Mouse (Mus musculus) lung, adult 2 months (tissue): ENCODE measurements at regions not wholly inside any gene's neighbourhood (a gene's known extent, or its start where the extent isn't known, plus 50 kb on each side); places are given as distances from the start of the nearest gene placed in this dataset.

ENCODE experiments used
- DNase-seq: peaks from one replicate; pipeline ENCODE4 v3.0.0; 2022
- H3K4me1 ChIP-seq: fragments of 200-500 bp; 2 replicates; pipeline ENCODE4 v1.6.1; 2011; ENCODE audit warnings: low read length; ENCODE audit not compliant: control insufficient read depth, insufficient read depth
- H3K4me3 ChIP-seq: fragments of 200-500 bp; replicated peaks from 2 replicates; pipeline ENCODE3; 2011; ENCODE audit warnings: low read depth, mild to moderate bottlenecking, control low read depth, low read length; ENCODE audit errors: extremely low read depth
- CTCF ChIP-seq: fragments of 200-500 bp; IDR thresholded peaks from 2 replicates; pipeline ENCODE4 v1.5.1; 2011; ENCODE audit warnings: mild to moderate bottlenecking, low read length, control low read depth; ENCODE audit not compliant: insufficient read depth
- POLR2A ChIP-seq: fragments of 200-500 bp; IDR thresholded peaks from 2 replicates; pipeline ENCODE4 v1.6.1; 2011; ENCODE audit warnings: low read depth, mild to moderate bottlenecking, control low read depth, low read length, borderline replicate concordance; ENCODE audit errors: extremely low read depth
- WGBS: fragments of 180-500 bp; shearing (Covaris S2); methylation state at CpG from one replicate; pipeline ENCODE4 v1.1.7; 2018; 5-methylcytosine and 5-hydroxymethylcytosine counted together

DNA sequence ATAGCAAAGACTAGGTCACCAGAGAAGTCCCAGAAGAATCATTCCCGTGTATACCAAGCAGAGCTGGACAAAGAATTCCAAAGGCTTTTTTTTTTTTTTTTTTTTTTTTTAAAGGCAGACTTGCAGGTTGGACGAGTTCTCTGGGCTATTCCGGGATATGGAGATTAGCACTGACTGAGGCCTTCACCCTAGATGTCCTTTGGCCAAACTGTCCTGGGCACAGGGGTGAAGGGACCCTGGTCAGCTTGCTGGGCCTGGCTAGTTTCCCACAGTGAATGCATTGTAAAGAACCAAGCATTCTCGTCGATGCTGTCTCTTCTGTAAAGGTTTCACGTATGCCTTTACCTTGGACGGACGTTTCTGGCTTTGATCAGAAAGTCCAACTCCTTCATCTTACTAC is 128.2 kb upstream of the Map3k1 start:
- WGBS = 71% methylated on average over 8 of the region's 8 CpGs

DNA sequence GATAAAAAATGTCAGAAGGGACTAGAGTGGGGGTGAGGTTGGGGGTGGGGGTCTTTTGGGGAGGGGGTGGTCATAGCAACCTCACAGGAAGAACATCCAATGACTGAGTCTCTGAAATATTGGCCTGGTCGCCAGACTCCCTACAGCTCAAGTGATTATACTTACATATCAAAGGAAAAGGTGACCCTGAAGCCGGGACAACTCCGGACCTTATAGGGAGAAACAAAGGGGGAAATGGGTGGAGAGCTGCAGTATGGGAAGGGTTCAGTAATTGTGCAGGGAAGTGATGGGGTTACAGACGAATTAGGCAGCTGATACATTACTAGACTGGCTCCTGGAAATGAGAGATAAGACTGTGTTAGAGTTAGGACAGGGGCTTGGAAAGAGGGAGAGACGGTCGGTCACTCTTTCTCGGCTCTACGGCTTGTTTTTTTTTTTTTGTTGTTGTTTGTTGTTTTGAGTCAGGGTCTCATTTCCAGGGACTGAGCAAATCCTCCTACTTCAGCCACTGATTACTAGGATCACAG is 130.2 kb upstream of the Map3k1 start:
- WGBS = 70% methylated on average over 8 of the region's 8 CpGs
- H3K4me1 ChIP-seq = peaks cover 7% of the 10 kb centered on the region
- no peak for DNase-seq
- H3K4me3 ChIP-seq = no peak overlapping the region
- TF ChIP-seq CTCF = no peak
- TF ChIP-seq POLR2A = no peak

More for the DNA sequence above, 128.2 kb upstream of the Map3k1 start:
- Histone ChIP-seq H3K4me1 (peaks cover 7% of the 10 kb centered on the region), H3K4me3 (no peak overlapping the region)
- TF ChIP-seq POLR2A = no peak
- TF ChIP-seq CTCF = no peak
- no peak for DNase-seq

DNA sequence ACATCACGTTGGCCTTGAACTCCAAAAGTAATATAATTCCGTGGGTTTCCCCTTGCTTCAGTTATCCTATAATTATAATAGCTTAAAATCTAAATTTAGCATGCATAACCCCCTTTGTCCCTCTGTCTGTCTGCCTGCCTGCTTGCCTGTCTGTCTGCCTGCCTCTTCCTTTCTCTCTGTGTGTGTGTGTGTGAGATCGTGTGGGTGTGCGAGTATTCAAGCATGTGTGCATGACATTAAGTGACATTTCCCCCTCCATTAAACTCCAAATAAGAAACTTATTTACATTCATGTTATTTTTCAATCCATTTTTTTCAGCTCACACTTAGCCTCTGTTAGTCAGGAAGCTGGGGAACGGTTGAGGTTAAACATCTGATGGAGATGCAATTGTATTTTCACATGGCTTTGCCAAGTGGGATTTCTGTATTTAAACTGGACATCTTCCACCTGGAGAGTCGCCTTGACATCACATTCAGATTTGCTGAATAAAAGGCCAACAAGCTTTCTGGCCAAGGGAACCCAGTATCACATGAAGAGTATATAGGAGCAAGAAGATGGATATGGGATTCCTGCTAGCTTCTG is 130.8 kb upstream of the Map3k1 start:
- TF ChIP-seq CTCF (no peak), POLR2A (no peak)
- 52% methylated on average over 6 of the region's 6 CpGs for WGBS
- Histone ChIP-seq H3K4me1 (peaks cover 7% of the 10 kb centered on the region), H3K4me3 (no peak overlapping the region)
- no peak for DNase-seq

DNA sequence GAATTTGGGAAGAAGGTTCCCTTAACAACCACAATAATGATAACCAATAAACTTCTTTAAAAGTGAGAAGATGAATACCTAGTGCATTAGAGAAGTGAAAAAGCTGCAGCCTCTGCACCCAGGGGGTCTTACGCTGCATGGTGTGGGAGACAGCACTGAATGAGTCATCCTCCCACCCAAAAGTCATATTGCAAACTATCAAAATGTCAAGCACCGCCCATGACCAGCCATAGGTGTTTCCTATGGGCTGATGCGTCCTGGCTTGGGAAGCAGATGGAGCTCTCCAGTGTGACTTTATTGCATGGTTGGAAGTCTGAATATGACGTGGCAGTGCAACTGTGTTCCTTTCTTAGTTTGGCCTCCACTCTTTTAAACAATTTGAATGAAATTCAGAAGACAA is 131.5 kb upstream of the Map3k1 start:
- DNase-seq = no peak
- TF ChIP-seq POLR2A (no peak), CTCF (no peak)
- 93% methylated on average over 4 of the region's 4 CpGs for whole genome bisulfite sequencing
- peaks cover 7% of the 10 kb centered on the region for H3K4me1 ChIP-seq
- no peak overlapping the region for H3K4me3 ChIP-seq

DNA sequence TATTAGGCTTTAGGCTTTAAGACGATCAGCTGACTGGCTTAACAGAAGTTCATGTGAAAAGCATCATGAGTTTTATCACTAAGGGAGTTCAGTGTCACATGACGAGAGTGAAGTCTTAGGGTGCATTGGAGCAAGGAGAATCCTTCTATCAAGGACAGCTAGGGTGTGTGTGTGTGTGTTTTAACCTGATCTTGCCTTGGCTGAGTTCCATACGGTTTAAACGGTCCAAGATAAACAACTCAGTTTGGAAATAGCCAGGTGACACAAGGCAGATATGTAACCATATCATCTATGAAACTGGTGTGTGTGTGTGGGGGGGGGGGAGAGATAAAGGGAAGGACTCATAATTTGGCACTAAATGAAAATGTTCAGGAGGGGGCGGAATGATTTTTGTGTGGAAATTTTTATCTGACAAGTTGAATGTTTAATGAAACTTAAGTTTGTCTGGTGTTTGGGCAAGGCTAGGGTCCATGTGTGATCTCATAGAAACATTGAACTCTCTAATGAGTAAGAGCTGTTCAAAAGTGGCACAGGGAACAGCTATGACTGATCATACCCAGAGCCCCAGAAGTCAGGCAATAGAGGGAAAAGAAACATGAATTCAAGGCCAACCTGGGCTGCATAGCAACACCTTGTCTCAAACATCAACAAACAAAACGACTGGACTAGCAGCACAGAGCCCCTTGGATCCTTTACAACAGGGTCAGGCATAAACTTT is 132.2 kb upstream of the Map3k1 start:
- WGBS = 47% methylated on average over 6 of the region's 6 CpGs
- DNase-seq = no peak
- H3K4me1 ChIP-seq = peaks cover 7% of the 10 kb centered on the region
- no peak overlapping the region for H3K4me3 ChIP-seq
- TF ChIP-seq POLR2A (no peak), CTCF (no peak)

DNA sequence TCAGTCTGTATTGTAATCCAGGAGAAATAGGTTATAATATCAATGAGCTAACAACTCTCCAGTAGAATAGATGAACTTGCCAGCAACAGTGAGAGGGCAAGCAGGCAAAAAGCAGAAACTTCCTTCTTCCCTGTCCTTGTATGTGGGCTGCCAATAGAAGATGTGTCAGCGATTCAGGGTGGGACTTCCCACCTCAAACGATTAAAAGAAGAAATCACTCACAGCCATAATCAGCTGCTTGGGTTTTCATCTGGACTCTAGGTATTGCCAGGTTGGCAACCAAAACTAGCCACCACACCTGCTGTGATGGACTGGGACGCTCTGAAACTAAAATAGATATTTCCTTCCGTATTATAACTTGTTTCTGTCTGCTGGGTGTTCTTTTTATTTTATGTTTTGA is 133.2 kb upstream of the Map3k1 start:
- WGBS = 84% methylated on average over 4 of the region's 4 CpGs

DNA sequence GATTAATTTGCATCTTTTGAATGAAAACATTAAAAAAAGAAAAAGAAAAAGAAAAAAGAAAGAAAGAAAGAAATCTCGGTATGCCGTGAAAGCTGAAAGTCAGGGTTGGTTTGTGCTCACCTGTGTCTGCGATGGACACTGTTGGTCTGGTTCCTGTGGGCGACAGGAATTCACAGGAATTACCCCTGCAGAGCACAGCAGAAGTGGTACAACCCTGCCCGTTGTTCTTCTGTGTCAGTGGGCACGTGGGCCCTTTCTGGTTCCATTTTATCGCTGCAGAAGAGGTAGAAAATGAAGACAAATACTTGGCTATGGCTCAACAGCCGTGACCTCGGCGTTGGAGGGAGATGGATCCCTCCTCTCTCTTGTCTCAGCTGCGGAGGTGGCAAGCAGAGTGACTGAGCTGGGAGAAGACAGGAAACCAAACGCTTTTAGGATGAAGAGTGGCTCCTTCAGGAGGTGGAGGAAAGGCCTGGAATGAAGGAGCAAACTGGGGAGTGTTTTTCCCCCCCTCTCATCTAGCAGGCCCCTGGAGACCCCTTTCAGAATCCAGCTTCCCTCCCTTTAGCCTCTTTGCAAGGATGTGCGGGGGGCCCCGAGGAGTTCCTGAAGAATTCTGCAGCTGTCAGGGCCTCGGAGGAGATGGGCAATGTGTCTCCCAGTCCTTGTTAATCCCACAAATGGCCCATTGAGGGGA is 134.7 kb upstream of the Map3k1 start:
- Histone ChIP-seq H3K4me3 (no peak overlapping the region), H3K4me1 (no peaks in the 10 kb centered on the region)
- WGBS = 61% methylated on average over 15 of the region's 15 CpGs
- no peak for DNase-seq
- no peak for TF ChIP-seq POLR2A
- TF ChIP-seq CTCF = no peak

More for the DNA sequence above, 133.2 kb upstream of the Map3k1 start:
- peaks cover 2% of the 10 kb centered on the region; the same call in 1 of the 2 replicates for H3K4me1 ChIP-seq
- H3K4me3 ChIP-seq = no peak overlapping the region
- DNase-seq = no peak
- TF ChIP-seq CTCF = no peak
- TF ChIP-seq POLR2A = no peak

DNA sequence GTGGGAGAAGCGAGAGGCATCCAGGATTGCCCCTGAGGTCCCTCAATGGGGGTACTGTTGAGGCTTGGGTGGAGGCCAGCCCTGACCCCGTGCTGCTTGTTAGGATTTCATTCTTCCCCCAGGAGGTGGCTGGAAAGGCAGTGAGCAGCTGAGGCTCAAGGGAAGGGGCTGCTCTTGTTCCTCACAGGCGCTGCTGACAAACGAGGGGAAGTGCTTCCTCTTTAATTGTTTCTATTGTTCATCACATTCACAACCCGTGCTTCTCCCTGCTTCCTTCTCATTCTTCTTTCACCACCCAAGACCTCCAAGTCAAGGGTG is 135.3 kb upstream of the Map3k1 start:
- Histone ChIP-seq H3K4me3 (no peak overlapping the region), H3K4me1 (no peaks in the 10 kb centered on the region)
- DNase-seq = no peak
- TF ChIP-seq CTCF = no peak
- TF ChIP-seq POLR2A = no peak
- WGBS = 30% methylated on average over 5 of the region's 5 CpGs

DNA sequence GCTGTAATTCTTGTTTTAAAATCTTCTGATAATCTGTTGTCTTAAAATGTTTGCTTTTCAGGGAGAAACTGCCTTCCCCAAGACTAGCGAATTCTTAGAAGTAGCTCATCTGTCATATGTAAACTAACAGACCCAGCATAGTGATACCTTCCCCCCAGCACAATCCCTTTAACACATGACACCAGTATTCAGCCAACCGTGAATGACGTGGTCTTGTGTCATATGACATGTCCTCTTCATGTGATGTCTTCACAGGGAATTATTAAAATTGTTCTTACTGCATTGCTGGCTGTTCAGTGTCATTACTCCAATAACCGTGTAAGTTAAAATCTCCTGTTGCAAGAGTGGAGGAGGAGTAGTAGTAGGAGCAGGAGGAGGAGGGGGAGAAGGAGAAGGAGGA is 137.5 kb upstream of the Map3k1 start:
- DNase-seq = no peak
- 83% methylated on average over 4 of the region's 4 CpGs for WGBS
- TF ChIP-seq POLR2A (no peak), CTCF (no peak)
- Histone ChIP-seq H3K4me1 (no peaks in the 10 kb centered on the region), H3K4me3 (no peak overlapping the region)
